8 mouse cellular contexts compared by ENCODE assay signal in the genomic region with DNA sequence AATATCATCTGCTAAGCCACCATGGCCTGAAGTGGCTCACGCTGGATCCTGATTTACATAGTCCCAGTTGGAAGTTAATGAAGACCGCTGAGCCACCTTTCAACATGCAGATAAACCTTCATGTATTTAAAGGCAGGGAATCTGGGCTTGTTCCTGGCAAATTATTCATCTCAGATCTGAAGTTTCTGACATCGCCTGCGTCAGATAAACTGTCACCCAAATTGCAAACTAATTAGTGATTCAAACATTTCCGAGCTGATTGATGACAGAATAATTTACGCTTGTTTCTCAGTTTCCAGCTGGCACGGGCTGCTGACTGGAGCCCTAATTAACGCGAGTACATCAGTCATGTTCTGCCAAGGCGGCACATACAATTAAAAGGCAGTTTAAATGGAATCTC.
DNase-seq lines count a peak whose midpoint lies in the region; ATAC-seq lines count a peak whose summit lies in the region.

No protein-coding gene starts in this region.

- 1% methylated on average over 10 of the region's 10 CpGs for WGBS in forebrain, embryonic 12.5 days
- 4% methylated on average over 10 of the region's 10 CpGs for WGBS in neural tube, embryonic 11.5 days

- no peak for ATAC-seq in frontal cortex, adult (ENCODE audit: low TSS enrichment)
- ATAC-seq in forebrain, embryonic 12.5 days (ENCODE audit: low FRiP score): peak; percentile 90
- ATAC-seq in neural tube, embryonic 11.5 days (ENCODE audit: insufficient read depth, low FRiP score, low TSS enrichment): peak; percentile 79

- H3K27ac ChIP-seq in forebrain, embryonic 12.5 days: 0 out of 2 replicates have a peak overlapping the region, but pooled peaks have one; percentile 56
- H3K27ac ChIP-seq in neural tube, embryonic 11.5 days (ENCODE audit: low read depth, low read length): no peak overlapping the region

- peak; percentile 2 to 42 for DNase-seq in frontal cortex, adult 2 months (ENCODE audit: extremely low spot score in 1 of 2, low spot score in 1 of 2)
- peak; percentile 32 to 51 for DNase-seq in layer of hippocampus, postnatal 10 days (ENCODE audit: low spot score in 2 of 2)
- DNase-seq in neural tube, embryonic 11.5 days (ENCODE audit: low spot score): peak; percentile 48
- DNase-seq in urinary bladder, postnatal 10 days (ENCODE audit: low spot score): no peak
- DNase-seq in lung, postnatal 36 days: no peak
- DNase-seq in urinary bladder, postnatal 25 days (ENCODE audit: low spot score): no peak

- H3K27me3 ChIP-seq in forebrain, embryonic 12.5 days: peaks cover 12% of the 10 kb centered on the region; the same call in 1 of the 2 replicates
- H3K27me3 ChIP-seq in neural tube, embryonic 11.5 days (ENCODE audit: control insufficient read depth, insufficient read depth, low read length): no peaks in the 10 kb centered on the region

- peak overlapping the region; percentile 31 for H3K4me2 ChIP-seq in forebrain, embryonic 12.5 days
- peak overlapping the region; percentile 23; the same call in 1 of the 2 replicates for H3K4me2 ChIP-seq in neural tube, embryonic 11.5 days (ENCODE audit: low read depth)

- H3K36me3 ChIP-seq in forebrain, embryonic 12.5 days (replicated peaks): no peaks in the 10 kb centered on the region
- no peaks in the 10 kb centered on the region for H3K36me3 ChIP-seq in neural tube, embryonic 11.5 days (ENCODE audit: control insufficient read depth, insufficient read depth, low read length)

- H3K9ac ChIP-seq in forebrain, embryonic 12.5 days: no peak overlapping the region
- no peak overlapping the region for H3K9ac ChIP-seq in neural tube, embryonic 11.5 days (ENCODE audit: low read length)

- no peaks in the 10 kb centered on the region for H3K9me3 ChIP-seq in forebrain, embryonic 12.5 days
- 0 out of 2 replicates have a peak, but pooled peaks cover 3% of the 10 kb centered on the region for H3K9me3 ChIP-seq in neural tube, embryonic 11.5 days (ENCODE audit: control insufficient read depth, low read length)

- peaks cover 17% of the 10 kb centered on the region for H3K4me1 ChIP-seq in forebrain, embryonic 12.5 days
- H3K4me1 ChIP-seq in neural tube, embryonic 11.5 days (ENCODE audit: control insufficient read depth, insufficient read depth, low read length): no peaks in the 10 kb centered on the region

- H3K4me3 ChIP-seq in forebrain, embryonic 12.5 days (replicated peaks): no peak overlapping the region
- no peak overlapping the region for H3K4me3 ChIP-seq in neural tube, embryonic 11.5 days (ENCODE audit: low read depth, low read length)

Comparison
In these comparisons a context has a peak if more than half of its experiments do, and no peak if none do; other contexts are left out.
1. DNase-seq: peak in frontal cortex, adult 2 months (2 of 2), layer of hippocampus, postnatal 10 days (2 of 2) and neural tube, embryonic 11.5 days (single experiment); none in urinary bladder, postnatal 10 days (single experiment), lung, postnatal 36 days (single experiment) and urinary bladder, postnatal 25 days (single experiment).